Mouse (Mus musculus) lung, postnatal 0 days (tissue): ENCODE measurements around the gene Kmt5b.

Experiments used
- CTCF ChIP-seq: IDR thresholded peaks from 2 replicates; pipeline ENCODE4 v1.5.1; 2016; ENCODE audit warnings: antibody characterized with exemption, mild to moderate bottlenecking
- EP300 ChIP-seq: IDR thresholded peaks from 2 replicates; pipeline ENCODE4 v1.6.1; 2016; ENCODE audit warnings: antibody characterized with exemption, mild to moderate bottlenecking, control low read depth

- TF ChIP-seq CTCF (no peak), EP300 (no peak)
These were observed 52.8 kb downstream of the Kmt5b start for GRCm38 (mm10) chr19:3819899-3820444.
